Mouse (Mus musculus) kidney, embryonic 15.5 days (tissue): ENCODE measurements around the gene Palm3. TPM values are rescaled to one million over a fixed set of nuclear protein-coding genes. Genes with fewer than 3 reads are reported as not detected.
"Not testable (repeated sequence)": the region's sequence is repeated elsewhere in the genome, so short reads cannot be mapped to it uniquely, and the experiment has no call there.

Experiments
- ATAC-seq: fragments of 200-750 bp; cut with Nextera tagmentation; replicated peaks from 2 replicates; pipeline ENCODE4 v1.8.0; 2017; ENCODE audit warnings: moderate TSS enrichment; ENCODE audit not compliant: low FRiP score
- H3K27ac ChIP-seq: fragments of 300-500 bp; sonication (generic); 2 replicates; pipeline ENCODE4 v1.5.1; 2015; ENCODE audit warnings: mild to moderate bottlenecking, inconsistent platforms
- H3K27me3 ChIP-seq: fragments of 300-500 bp; sonication (generic); 2 replicates; pipeline ENCODE4 v1.6.1; 2015; ENCODE audit warnings: inconsistent platforms
- H3K36me3 ChIP-seq: fragments of 300-500 bp; sonication (generic); 2 replicates; pipeline ENCODE4 v1.6.1; 2015; ENCODE audit warnings: inconsistent platforms
- H3K4me1 ChIP-seq: fragments of 300-500 bp; sonication (generic); 2 replicates; pipeline ENCODE4 v1.6.1; 2015; ENCODE audit warnings: inconsistent platforms
- H3K4me2 ChIP-seq: fragments of 300-500 bp; sonication (generic); 2 replicates; pipeline ENCODE4 v1.6.1; 2015; ENCODE audit warnings: moderate library complexity, mild to moderate bottlenecking, inconsistent platforms
- H3K4me3 ChIP-seq: fragments of 300-500 bp; sonication (generic); replicated peaks from 2 replicates; pipeline ENCODE4 v1.5.1; 2015; ENCODE audit warnings: mild to moderate bottlenecking, inconsistent platforms
- H3K9ac ChIP-seq: fragments of 300-500 bp; sonication (generic); 2 replicates; pipeline ENCODE4 v1.6.1; 2015; ENCODE audit warnings: mild to moderate bottlenecking, inconsistent platforms
- H3K9me3 ChIP-seq: fragments of 300-500 bp; sonication (generic); replicated peaks from 2 replicates; pipeline ENCODE4 v1.6.1; 2016; ENCODE audit warnings: inconsistent platforms
- WGBS: fragments of 180-500 bp; shearing (Covaris S2); methylation state at CpG from one replicate; pipeline ENCODE4 v1.1.7; 2015; ENCODE audit warnings: mixed read lengths; 5-methylcytosine and 5-hydroxymethylcytosine counted together
- polyA plus RNA-seq: library from polyadenylated mRNA; unstranded; fragments of >200 nt; fragmentation: Nextera tagmentation; extraction: Ambion mirVana; gene quantifications from 2 replicates; pipeline ENCODE4 v1.2.1, GENCODE M21; 2015

Gene Palm3
- polyA plus RNA-seq, 1 experiment from 2014 or later, result 14.8 TPM

GRCm38 (mm10) chr8:83981533-83981932 is 39.7 kb upstream of the Palm3 start:
- H3K4me3 ChIP-seq, result no peak overlapping the region
- H3K9ac ChIP-seq, result no peak overlapping the region
- H3K36me3 ChIP-seq, result peaks cover 65% of the 10 kb centered on the region
- H3K4me2 ChIP-seq, result no peak overlapping the region
- WGBS, result 90% methylated on average over 7 of the region's 7 CpGs
- H3K9me3 ChIP-seq, result no peaks in the 10 kb centered on the region
- peaks cover 20% of the 10 kb centered on the region for H3K4me1 ChIP-seq
- H3K27me3 ChIP-seq, result no peaks in the 10 kb centered on the region
- ATAC-seq, result no peak
- no peak overlapping the region for H3K27ac ChIP-seq

GRCm38 (mm10) chr8:83982449-83982848 is 38.8 kb upstream of the Palm3 start:
- H3K27ac ChIP-seq, result no peak overlapping the region
- no peak overlapping the region for H3K4me3 ChIP-seq
- 91% methylated on average over 4 of the region's 4 CpGs for WGBS
- H3K9me3 ChIP-seq, result no peaks in the 10 kb centered on the region
- H3K4me2 ChIP-seq, result no peak overlapping the region
- H3K9ac ChIP-seq, result no peak overlapping the region
- ATAC-seq, result no peak
- peaks cover 11% of the 10 kb centered on the region for H3K4me1 ChIP-seq
- peaks cover 75% of the 10 kb centered on the region for H3K36me3 ChIP-seq
- no peaks in the 10 kb centered on the region for H3K27me3 ChIP-seq

- not testable (repeated sequence) for H3K4me1 ChIP-seq, H3K4me3 ChIP-seq, H3K27me3 ChIP-seq, ATAC-seq, H3K9ac ChIP-seq, H3K9me3 ChIP-seq, H3K4me2 ChIP-seq, H3K27ac ChIP-seq
- WGBS, result 95% methylated on average over 2 of the region's 2 CpGs
- peaks cover 82% of the 10 kb centered on the region for H3K36me3 ChIP-seq
Observed at GRCm38 (mm10) chr8:83983222-83983621, 38.0 kb upstream of the Palm3 start.

- no peak overlapping the region for H3K9ac ChIP-seq
- H3K27ac ChIP-seq, result no peak overlapping the region
- no peak overlapping the region for H3K4me3 ChIP-seq
- H3K4me2 ChIP-seq, result no peak overlapping the region
- no peaks in the 10 kb centered on the region for H3K9me3 ChIP-seq
- H3K36me3 ChIP-seq, result peaks cover 92% of the 10 kb centered on the region
- ATAC-seq, result no peak
- 91% methylated on average over 7 of the region's 7 CpGs for WGBS
- H3K4me1 ChIP-seq, result no peaks in the 10 kb centered on the region; the same call in 1 of the 2 replicates
- H3K27me3 ChIP-seq, result no peaks in the 10 kb centered on the region
Observed at GRCm38 (mm10) chr8:83989243-83989642, 32.0 kb upstream of the Palm3 start.

GRCm38 (mm10) chr8:83990170-83990569 is 31.1 kb upstream of the Palm3 start:
- peaks cover 92% of the 10 kb centered on the region for H3K36me3 ChIP-seq
- H3K9me3 ChIP-seq, result no peaks in the 10 kb centered on the region
- ATAC-seq, result no peak
- H3K4me3 ChIP-seq, result no peak overlapping the region
- no peaks in the 10 kb centered on the region for H3K27me3 ChIP-seq
- H3K4me2 ChIP-seq, result no peak overlapping the region
- H3K4me1 ChIP-seq, result no peaks in the 10 kb centered on the region; the same call in 1 of the 2 replicates
- WGBS, result 92% methylated on average over 14 of the region's 14 CpGs
- H3K9ac ChIP-seq, result no peak overlapping the region
- no peak overlapping the region for H3K27ac ChIP-seq

- Histone ChIP-seq H3K9me3 (no peaks in the 10 kb centered on the region), H3K4me2 (no peak overlapping the region), H3K9ac (no peak overlapping the region), H3K27me3 (no peaks in the 10 kb centered on the region), H3K36me3 (peaks cover 70% of the 10 kb centered on the region), H3K27ac (no peak overlapping the region), H3K4me3 (no peak overlapping the region), H3K4me1 (peaks cover 12% of the 10 kb centered on the region)
- no peak for ATAC-seq
- 60% methylated on average over 2 of the region's 2 CpGs for WGBS
Observed at GRCm38 (mm10) chr8:83992488-83992887, 28.8 kb upstream of the Palm3 start.

GRCm38 (mm10) chr8:83994030-83994429 is 27.2 kb upstream of the Palm3 start:
- Histone ChIP-seq H3K27ac (no peak overlapping the region), H3K4me3 (no peak overlapping the region), H3K4me2 (no peak overlapping the region), H3K27me3 (no peaks in the 10 kb centered on the region), H3K9ac (no peak overlapping the region), H3K4me1 (peaks cover 17% of the 10 kb centered on the region), H3K36me3 (peaks cover 56% of the 10 kb centered on the region), H3K9me3 (no peaks in the 10 kb centered on the region)
- WGBS, result 93% methylated on average over 3 of the region's 3 CpGs
- ATAC-seq, result no peak

GRCm38 (mm10) chr8:83995973-83996372 is 25.3 kb upstream of the Palm3 start:
- Histone ChIP-seq H3K4me2 (peak overlapping the region; percentile 92), H3K27me3 (0 out of 2 replicates have a peak, but pooled peaks cover 2% of the 10 kb centered on the region), H3K9me3 (no peaks in the 10 kb centered on the region), H3K9ac (peak overlapping the region; percentile 76), H3K27ac (peak overlapping the region; percentile 97), H3K4me3 (peak overlapping the region; percentile 71), H3K4me1 (peaks cover 30% of the 10 kb centered on the region), H3K36me3 (peaks cover 56% of the 10 kb centered on the region)
- peak; percentile 10; the same call in 1 of the 2 replicates for ATAC-seq
- WGBS, result 15% methylated on average over 12 of the region's 12 CpGs

GRCm38 (mm10) chr8:83996567-83997505 is 24.4 kb upstream of the Palm3 start:
- ATAC-seq, result peak; percentile 87
- Histone ChIP-seq H3K4me1 (peaks cover 38% of the 10 kb centered on the region), H3K4me2 (peak overlapping the region; percentile 92), H3K4me3 (peak overlapping the region; percentile 71), H3K9me3 (no peaks in the 10 kb centered on the region), H3K27me3 (peaks cover 6% of the 10 kb centered on the region; the same call in 1 of the 2 replicates), H3K27ac (peak overlapping the region; percentile 97), H3K9ac (peak overlapping the region; percentile 76), H3K36me3 (peaks cover 55% of the 10 kb centered on the region)
- under 1% methylated on average over 67 of the region's 103 CpGs for WGBS

- peak within 1 kb of the TSS; percentile 97 for H3K27ac ChIP-seq
- H3K4me1 ChIP-seq, result peaks cover 38% of the 10 kb centered on the region
- H3K9ac ChIP-seq, result peak within 1 kb of the TSS; percentile 76
- H3K36me3 ChIP-seq, result peaks cover 55% of the 10 kb centered on the region
- no peaks in the 10 kb centered on the region for H3K9me3 ChIP-seq
- under 1% methylated on average over 68 of the region's 112 CpGs for WGBS
- peaks cover 6% of the 10 kb centered on the region; the same call in 1 of the 2 replicates for H3K27me3 ChIP-seq
- H3K4me3 ChIP-seq, result peak within 1 kb of the TSS; percentile 71
- peak within 1 kb of the TSS; percentile 92 for H3K4me2 ChIP-seq
- no peak; the same call in 1 of the 2 replicates for ATAC-seq
Observed at GRCm38 (mm10) chr8:83997511-83998141, 23.6 kb upstream of the Palm3 start, which contains the start of gene Samd1. Samd1 (plus strand) TSS chr8:83997672.

GRCm38 (mm10) chr8:83998231-83999056 is 22.8 kb upstream of the Palm3 start:
- WGBS, result 1% methylated on average over 71 of the region's 92 CpGs
- H3K36me3 ChIP-seq, result peaks cover 54% of the 10 kb centered on the region
- H3K27ac ChIP-seq, result peak overlapping the region; percentile 89
- peaks cover 44% of the 10 kb centered on the region for H3K4me1 ChIP-seq
- H3K9me3 ChIP-seq, result no peaks in the 10 kb centered on the region
- peak overlapping the region; percentile 92 for H3K4me2 ChIP-seq
- H3K9ac ChIP-seq, result peak overlapping the region; percentile 72
- peak; percentile 35 for ATAC-seq
- peaks cover 6% of the 10 kb centered on the region; the same call in 1 of the 2 replicates for H3K27me3 ChIP-seq
- H3K4me3 ChIP-seq, result peak overlapping the region; percentile 71
